Mouse (Mus musculus) midbrain, postnatal 0 days (tissue): ENCODE measurements at regions not wholly inside any gene's neighbourhood (a gene's known extent, or its start where the extent isn't known, plus 50 kb on each side); places are given as distances from the start of the nearest gene placed in this dataset.

ENCODE experiments used
- ATAC-seq: fragments of 200-750 bp; cut with Nextera tagmentation; 2 replicates; pipeline ENCODE4 v1.8.0; 2017; ENCODE audit warnings: moderate number of reproducible peaks, mild to moderate bottlenecking, moderate TSS enrichment, moderate library complexity; ENCODE audit not compliant: low FRiP score
- DNase-seq: peaks from one replicate; pipeline ENCODE4 v3.0.0-alpha.2; 2015; ENCODE audit warnings: low spot score
- H3K27ac ChIP-seq: fragments of 300-500 bp; sonication (generic); 2 replicates; pipeline ENCODE4 v1.5.1; 2014; ENCODE audit warnings: low read depth, mild to moderate bottlenecking, low read length, mixed read lengths
- H3K27me3 ChIP-seq: fragments of 300-500 bp; sonication (generic); 2 replicates; pipeline ENCODE4 v1.6.1; 2014; ENCODE audit warnings: low read length, control low read depth, mixed read lengths; ENCODE audit not compliant: insufficient read depth
- H3K36me3 ChIP-seq: fragments of 300-500 bp; sonication (generic); 2 replicates; pipeline ENCODE4 v1.6.1; 2014; ENCODE audit warnings: low read length, control low read depth, mixed read lengths; ENCODE audit not compliant: insufficient read depth
- H3K4me1 ChIP-seq: fragments of 300-500 bp; sonication (generic); 2 replicates; pipeline ENCODE4 v1.6.1; 2014; ENCODE audit warnings: mild to moderate bottlenecking, control low read depth, antibody characterized with exemption, low read length, mixed read lengths; ENCODE audit not compliant: insufficient read depth
- H3K4me2 ChIP-seq: fragments of 300-500 bp; sonication (generic); 2 replicates; pipeline ENCODE4 v1.6.1; 2014; ENCODE audit warnings: low read depth, mild to moderate bottlenecking, low read length, mixed read lengths; ENCODE audit not compliant: poor library complexity, severe bottlenecking
- H3K4me3 ChIP-seq: fragments of 300-500 bp; sonication (generic); 2 replicates; pipeline ENCODE4 v1.5.1; 2014; ENCODE audit warnings: low read depth, mild to moderate bottlenecking, low read length, moderate library complexity
- H3K9ac ChIP-seq: fragments of 300-500 bp; sonication (generic); replicated peaks from 2 replicates; pipeline ENCODE4 v1.6.1; 2014; ENCODE audit warnings: mild to moderate bottlenecking, low read length, moderate library complexity, mixed read lengths; ENCODE audit not compliant: poor library complexity, severe bottlenecking
- H3K9me3 ChIP-seq: fragments of 300-500 bp; sonication (generic); 2 replicates; pipeline ENCODE4 v1.6.1; 2016; ENCODE audit warnings: low read length, control low read depth
- CTCF ChIP-seq: IDR thresholded peaks from 2 replicates; pipeline ENCODE4 v1.5.1; 2016; ENCODE audit warnings: antibody characterized with exemption, mild to moderate bottlenecking
- WGBS: fragments of 180-500 bp; shearing (Covaris S2); extraction: QIAGEN DNeasy Blood & Tissue Kit; methylation state at CpG from one replicate; pipeline ENCODE4 v1.1.7; 2014; 5-methylcytosine and 5-hydroxymethylcytosine counted together

DNA sequence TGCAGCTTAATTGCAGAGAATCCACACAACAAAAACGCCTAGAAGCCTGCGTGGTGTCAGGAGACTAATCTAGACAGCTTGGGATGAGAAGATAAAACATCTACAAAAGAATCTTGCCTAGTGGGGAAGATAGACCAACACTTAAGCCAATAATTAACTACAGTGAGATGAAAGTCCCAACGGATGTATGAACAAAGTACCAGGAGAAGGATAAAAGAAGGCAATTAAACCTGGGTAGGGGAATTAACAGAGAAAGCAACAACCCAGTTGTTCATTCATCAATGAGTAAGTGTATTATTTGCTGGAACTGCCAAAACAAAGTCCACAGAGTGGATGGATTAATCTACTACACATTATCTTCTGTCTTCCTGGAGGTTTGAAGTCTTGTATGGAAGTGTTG, 99.8 kb downstream of the Olfm4 start:
- TF ChIP-seq CTCF: no peak
- ATAC-seq: no peak
- no peaks in the 10 kb centered on the region for H3K27me3 ChIP-seq
- DNase-seq: no peak
- no peak overlapping the region for H3K4me2 ChIP-seq
- WGBS: 61% methylated on average over 3 of the region's 3 CpGs
- H3K4me3 ChIP-seq: no peak overlapping the region
- H3K36me3 ChIP-seq: no peaks in the 10 kb centered on the region
- no peak overlapping the region for H3K27ac ChIP-seq
- H3K9me3 ChIP-seq: no peaks in the 10 kb centered on the region
- no peaks in the 10 kb centered on the region for H3K4me1 ChIP-seq
- no peak overlapping the region for H3K9ac ChIP-seq

DNA sequence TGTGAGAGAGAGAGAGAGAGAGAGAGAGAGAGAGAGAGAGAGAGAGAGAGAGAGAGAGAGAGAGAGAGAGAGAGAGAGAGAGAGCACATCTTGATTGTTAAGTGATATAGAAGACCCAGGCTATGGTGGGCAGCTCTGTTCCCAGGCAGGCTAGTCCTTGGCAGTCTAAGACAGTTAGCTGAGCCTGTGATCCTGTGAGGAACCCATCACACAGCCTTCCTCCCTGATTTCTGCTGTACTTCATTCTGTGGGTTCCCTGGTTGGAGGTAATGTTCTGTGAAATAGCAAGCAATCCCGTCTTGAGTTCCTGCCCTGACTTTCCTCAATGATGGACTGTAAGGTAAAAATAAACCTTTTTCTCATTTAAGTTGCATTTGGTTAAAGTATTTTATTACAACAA, 113.4 kb downstream of the Olfm4 start:
- WGBS: 24% methylated on average over 1 of the region's 1 CpGs
- Histone ChIP-seq H3K36me3 (no peaks in the 10 kb centered on the region), H3K4me2 (no peak overlapping the region), H3K4me1 (no peaks in the 10 kb centered on the region), H3K9me3 (no peaks in the 10 kb centered on the region), H3K27ac (no peak overlapping the region), H3K27me3 (no peaks in the 10 kb centered on the region), H3K9ac (no peak overlapping the region), H3K4me3 (no peak overlapping the region)
- ATAC-seq (no peak), DNase-seq (no peak)
- no peak for TF ChIP-seq CTCF

DNA sequence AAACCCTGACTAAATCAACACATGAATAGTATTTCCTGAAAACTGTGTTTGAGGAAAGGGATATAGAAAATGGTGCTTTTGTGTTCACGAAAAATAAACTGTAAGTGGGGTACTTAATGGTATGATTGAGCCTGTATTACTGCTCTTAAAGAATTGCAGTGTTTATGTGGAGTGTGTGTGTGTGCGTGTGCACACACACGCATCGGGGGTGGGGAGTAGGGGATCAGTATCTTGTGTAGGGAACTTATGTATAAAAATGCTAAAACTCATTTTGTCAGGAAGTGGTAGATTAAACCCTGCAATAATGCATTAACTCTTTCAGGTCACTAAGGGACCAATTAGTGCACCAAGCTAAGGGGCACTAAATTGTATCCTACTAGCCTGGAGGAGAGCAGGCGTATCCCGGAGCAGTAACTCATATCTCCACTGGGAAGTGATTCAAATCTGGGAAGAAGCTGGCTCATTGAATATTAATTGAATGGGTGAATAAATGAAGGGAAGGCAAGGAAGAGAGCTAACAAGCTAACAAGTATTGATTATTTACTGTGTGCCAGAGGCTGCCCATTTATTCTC, 129.3 kb downstream of the Olfm4 start:
- Histone ChIP-seq H3K4me1 (no peaks in the 10 kb centered on the region), H3K27me3 (no peaks in the 10 kb centered on the region), H3K9ac (no peak overlapping the region), H3K4me2 (no peak overlapping the region), H3K27ac (no peak overlapping the region), H3K36me3 (no peaks in the 10 kb centered on the region), H3K9me3 (no peaks in the 10 kb centered on the region), H3K4me3 (no peak overlapping the region)
- no peak for ATAC-seq
- 63% methylated on average over 6 of the region's 6 CpGs for WGBS
- no peak for DNase-seq
- no peak for TF ChIP-seq CTCF

DNA sequence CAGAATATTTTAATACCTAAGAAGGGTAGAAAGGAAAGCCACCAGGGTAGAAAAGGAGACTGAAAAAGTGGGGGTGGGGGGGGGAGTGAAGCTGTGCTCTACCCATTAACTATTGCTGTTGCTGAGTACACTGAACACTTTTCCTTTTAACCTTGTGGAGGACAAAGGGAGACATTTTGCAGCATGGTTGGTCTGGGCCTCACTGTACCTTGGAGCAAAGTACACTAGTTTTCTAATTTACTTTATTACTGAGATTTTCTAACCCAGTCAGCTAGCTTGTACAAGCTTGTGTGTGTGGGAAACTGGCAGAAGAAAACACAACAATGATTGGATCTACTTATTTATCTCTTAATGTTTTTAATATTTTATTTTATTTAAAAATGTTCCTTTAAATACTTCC, 130.4 kb downstream of the Olfm4 start:
- H3K27ac ChIP-seq: no peak overlapping the region
- H3K9ac ChIP-seq: no peak overlapping the region
- H3K4me3 ChIP-seq: no peak overlapping the region
- no peak overlapping the region for H3K4me2 ChIP-seq
- H3K27me3 ChIP-seq: no peaks in the 10 kb centered on the region
- ATAC-seq (no peak), DNase-seq (no peak)
- H3K9me3 ChIP-seq: no peaks in the 10 kb centered on the region
- TF ChIP-seq CTCF: no peak
- H3K36me3 ChIP-seq: no peaks in the 10 kb centered on the region
- H3K4me1 ChIP-seq: no peaks in the 10 kb centered on the region

GRCm38 (mm10) chr14:80125156-80125555, 141.3 kb downstream of the Olfm4 start:
- Histone ChIP-seq H3K4me3 (no peak overlapping the region), H3K9me3 (no peaks in the 10 kb centered on the region), H3K27me3 (no peaks in the 10 kb centered on the region), H3K36me3 (no peaks in the 10 kb centered on the region), H3K27ac (no peak overlapping the region), H3K4me2 (no peak overlapping the region), H3K4me1 (no peaks in the 10 kb centered on the region), H3K9ac (no peak overlapping the region)
- TF ChIP-seq CTCF: no peak
- no peak for DNase-seq
- 82% methylated on average over 4 of the region's 4 CpGs for WGBS
- no peak for ATAC-seq

DNA sequence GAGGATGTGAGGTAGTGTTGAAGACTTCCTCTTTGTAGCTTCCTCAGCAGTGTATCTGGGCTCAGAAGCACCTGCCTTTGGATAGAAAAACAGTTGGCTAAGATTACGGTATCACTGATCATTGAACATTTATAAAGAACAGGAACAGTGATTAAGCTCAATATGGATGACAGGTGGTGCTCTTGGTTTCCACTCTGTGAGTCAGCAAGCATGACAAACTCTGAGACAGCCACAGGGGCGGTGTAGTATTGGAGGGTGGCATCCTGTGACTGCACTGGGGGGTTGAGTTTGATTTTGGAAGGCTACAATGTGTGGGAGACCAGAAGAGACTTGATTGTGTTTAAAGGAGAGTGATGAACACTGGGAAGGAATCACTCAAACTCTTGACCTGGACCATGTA, 144.3 kb downstream of the Olfm4 start:
- ATAC-seq: no peak
- H3K9me3 ChIP-seq: no peaks in the 10 kb centered on the region
- no peaks in the 10 kb centered on the region for H3K4me1 ChIP-seq
- H3K27me3 ChIP-seq: no peaks in the 10 kb centered on the region
- no peak overlapping the region for H3K4me3 ChIP-seq
- H3K9ac ChIP-seq: no peak overlapping the region
- H3K27ac ChIP-seq: no peak overlapping the region
- no peaks in the 10 kb centered on the region for H3K36me3 ChIP-seq
- H3K4me2 ChIP-seq: no peak overlapping the region
- 82% methylated on average over 2 of the region's 2 CpGs for WGBS
- TF ChIP-seq CTCF: no peak
- no peak for DNase-seq
